Mouse (Mus musculus): Measurements from ENCODE around the gene Il22ra1.
"Not testable (repeated sequence)": the region's sequence is repeated elsewhere in the genome, so short reads cannot be mapped to it uniquely, and the experiment has no call there.

Il22ra1 gene

DNA sequence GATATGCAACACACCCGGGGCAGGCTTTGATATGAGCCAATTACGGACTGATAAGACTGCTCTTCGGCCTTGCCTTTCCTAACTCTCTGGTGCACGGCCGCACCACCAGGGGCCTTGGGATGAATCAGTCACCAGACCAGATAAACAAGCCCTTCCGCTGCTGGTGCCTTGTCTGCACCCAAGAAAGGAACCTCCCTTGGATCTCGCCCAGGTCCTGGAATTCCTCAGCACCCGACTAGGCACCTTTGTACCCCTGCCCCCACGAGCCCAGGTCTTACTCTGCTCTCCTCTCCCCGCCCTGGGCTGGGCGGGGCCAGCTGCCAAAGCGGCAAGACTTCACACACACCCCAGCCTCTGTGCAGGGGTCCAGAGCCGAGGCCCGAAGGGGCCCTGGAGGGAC is at the start of gene Il22ra1:
TSS of gene Il22ra1 (plus strand) at position 356 of the 400 bp plus-strand sequence.
- DNase-seq (ENCODE audit: low spot score) = no peak

GRCm38 (mm10) chr4:135679316-135679715 is 48.7 kb upstream of the Il22ra1 start:
- no peak for DNase-seq (ENCODE audit: low spot score)

GRCm38 (mm10) chr4:135681789-135682188 is 46.2 kb upstream of the Il22ra1 start:
- DNase-seq (ENCODE audit: low spot score) = no peak

GRCm38 (mm10) chr4:135683553-135683952 is 44.4 kb upstream of the Il22ra1 start:
- peak; percentile 65 for DNase-seq (ENCODE audit: low spot score)

GRCm38 (mm10) chr4:135684731-135685130 is 43.2 kb upstream of the Il22ra1 start:
- DNase-seq (ENCODE audit: low spot score) = peak; percentile 74

DNA sequence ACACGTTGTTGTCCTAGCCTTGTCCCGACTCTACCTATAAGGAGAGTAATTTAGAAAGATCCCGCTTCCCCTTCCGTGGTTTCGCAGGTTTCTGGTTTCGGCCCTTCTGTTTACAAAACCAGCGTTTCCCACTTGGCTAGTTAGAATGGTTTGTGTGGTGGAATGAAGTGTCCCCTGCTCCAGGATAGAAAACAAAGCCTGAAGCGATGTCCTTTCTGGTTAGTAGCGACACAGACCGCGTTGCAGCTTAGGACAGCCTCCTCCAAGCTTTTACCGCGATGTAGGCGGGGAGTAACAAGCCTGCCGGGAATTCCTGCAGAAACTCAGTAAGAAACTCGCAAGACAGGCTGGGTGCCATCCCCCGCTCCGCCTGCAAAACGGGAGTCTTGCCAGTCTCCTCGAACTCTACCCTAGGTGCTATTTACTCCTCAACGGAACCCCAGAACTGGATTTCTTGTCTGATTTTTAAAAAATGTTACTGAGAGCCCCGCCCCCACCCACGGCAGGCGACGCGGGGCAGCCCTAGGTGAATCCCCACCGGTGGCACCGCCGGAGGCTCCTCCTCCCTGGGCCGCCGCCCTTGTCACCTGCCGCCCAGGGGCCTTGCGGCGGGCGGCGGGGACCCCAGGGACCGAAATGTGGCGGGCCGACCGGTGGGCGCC is 41.9 kb upstream of the Il22ra1 start, which contains the start of gene Ifnlr1:
TSS of gene Ifnlr1 (plus strand) at position 382 of the 662 bp plus-strand sequence.
- DNase-seq (ENCODE audit: low spot score) = peak; percentile 57

- DNase-seq (ENCODE audit: low spot score) = peak; percentile 24
These were observed 41.4 kb upstream of the Il22ra1 start for GRCm38 (mm10) chr4:135686568-135686953.

GRCm38 (mm10) chr4:135689797-135690196 is 38.2 kb upstream of the Il22ra1 start:
- DNase-seq (ENCODE audit: low spot score) = no peak

GRCm38 (mm10) chr4:135690241-135690640 is 37.7 kb upstream of the Il22ra1 start:
- no peak for DNase-seq (ENCODE audit: low spot score)

DNA sequence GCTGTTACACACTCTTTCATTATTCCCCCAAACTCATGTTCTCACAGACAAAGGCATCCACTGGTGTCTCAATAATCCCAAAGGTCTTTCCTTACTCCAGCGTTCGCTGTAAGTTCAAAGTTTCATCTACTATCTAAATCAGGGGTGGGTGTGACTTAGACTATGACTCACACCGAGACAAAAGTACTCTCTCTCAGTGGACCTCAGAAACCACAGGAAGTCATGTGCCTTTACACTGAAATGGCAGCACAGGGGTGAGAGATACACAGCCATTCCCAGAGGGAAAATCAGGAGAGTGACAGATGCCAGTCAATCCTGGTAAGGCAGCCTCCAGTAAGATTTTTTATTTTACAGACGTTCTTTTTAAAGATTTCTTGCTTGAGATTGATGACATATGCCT is 35.1 kb upstream of the Il22ra1 start:
- no peak for DNase-seq (ENCODE audit: low spot score)

GRCm38 (mm10) chr4:135698498-135698897 is 29.5 kb upstream of the Il22ra1 start:
- DNase-seq (ENCODE audit: low spot score) = no peak

DNA sequence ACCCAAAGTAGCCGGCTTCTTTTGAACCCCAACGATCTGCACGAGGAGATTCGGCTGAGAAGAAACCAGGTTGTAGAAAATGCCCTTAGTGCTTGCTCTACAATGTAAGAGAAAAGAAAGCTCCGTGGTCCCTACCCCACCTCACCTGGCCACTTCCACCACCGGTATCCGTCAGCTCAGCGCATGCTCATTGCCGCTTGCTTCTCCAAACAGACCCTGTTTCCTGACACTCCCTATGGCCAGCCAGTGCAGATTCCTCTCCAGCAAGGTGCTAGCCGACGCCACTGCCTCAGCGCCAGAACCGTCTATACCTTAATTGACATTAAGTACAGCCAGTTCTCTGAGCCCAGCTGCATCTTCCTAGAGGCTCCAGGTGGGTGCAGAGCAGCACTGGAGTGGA is 24.5 kb upstream of the Il22ra1 start:
- DNase-seq (ENCODE audit: low spot score) = no peak

DNA sequence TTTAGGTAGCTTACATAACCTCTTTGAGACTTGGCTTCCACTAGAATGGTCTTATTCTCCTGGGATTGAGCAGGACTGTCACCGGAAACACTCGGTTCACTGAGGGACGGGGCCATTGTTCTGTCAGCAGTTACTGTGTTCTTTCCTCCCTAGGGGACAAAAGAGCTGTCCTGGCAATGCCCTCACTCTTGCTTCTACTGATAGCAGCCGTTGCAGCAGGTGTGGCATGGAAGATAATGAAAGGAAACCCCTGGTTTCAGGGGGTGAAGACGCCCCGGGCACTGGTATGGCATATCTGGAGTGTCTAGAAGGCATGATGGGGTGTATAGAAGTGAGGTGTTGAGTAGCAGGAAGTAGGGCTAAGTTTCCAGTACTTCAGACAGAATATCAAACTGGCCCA is 24.0 kb upstream of the Il22ra1 start:
- DNase-seq (ENCODE audit: low spot score) = peak; percentile 33

- no peak for DNase-seq (ENCODE audit: low spot score)
These were observed 21.9 kb upstream of the Il22ra1 start for GRCm38 (mm10) chr4:135706045-135706444.

DNA sequence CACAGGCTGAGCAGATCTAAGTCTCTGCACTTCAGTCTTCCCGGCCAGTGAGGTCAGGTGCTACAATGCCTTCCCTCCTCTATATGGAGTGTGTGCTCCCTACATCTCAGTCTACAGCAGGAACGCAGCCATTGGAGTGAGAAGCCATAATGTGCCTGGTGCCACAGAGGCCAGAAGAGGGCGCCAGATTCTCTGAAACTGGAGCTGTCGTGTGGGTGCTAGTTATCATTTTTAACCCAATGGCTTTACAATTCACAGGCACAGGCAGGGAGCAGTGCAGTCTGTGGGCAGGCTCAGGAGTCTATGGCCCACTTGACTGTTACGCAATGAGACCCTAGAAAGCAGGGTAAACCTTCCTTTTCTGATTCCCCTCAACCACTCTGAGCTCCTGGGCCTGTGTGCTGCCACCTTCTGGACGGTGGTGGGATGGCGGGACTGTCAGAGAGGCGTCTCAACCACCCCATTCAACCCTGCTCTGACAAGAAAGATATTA is 18.9 kb upstream of the Il22ra1 start:
- DNase-seq (ENCODE audit: low spot score) = peak; percentile 83

DNA sequence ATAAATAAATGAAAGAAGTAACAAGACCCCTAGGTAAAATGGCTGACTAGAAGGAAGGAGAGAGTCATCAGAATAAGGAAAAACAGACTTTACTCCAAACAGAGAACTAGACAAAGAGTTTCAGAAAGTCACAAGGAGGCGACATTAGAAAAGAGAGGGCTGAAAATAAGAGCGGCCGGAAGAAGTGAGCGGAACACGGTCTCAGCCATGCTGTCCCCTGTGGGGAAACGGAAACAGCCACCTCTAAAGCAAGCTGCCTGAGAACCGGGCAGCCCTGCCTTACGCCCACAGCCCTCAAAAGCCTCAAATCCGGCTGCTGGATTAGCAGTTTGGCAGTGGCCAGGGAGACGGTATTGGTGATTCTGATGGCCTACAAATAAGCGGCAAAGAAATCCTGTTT is 18.4 kb upstream of the Il22ra1 start:
- no peak for DNase-seq (ENCODE audit: low spot score)

DNA sequence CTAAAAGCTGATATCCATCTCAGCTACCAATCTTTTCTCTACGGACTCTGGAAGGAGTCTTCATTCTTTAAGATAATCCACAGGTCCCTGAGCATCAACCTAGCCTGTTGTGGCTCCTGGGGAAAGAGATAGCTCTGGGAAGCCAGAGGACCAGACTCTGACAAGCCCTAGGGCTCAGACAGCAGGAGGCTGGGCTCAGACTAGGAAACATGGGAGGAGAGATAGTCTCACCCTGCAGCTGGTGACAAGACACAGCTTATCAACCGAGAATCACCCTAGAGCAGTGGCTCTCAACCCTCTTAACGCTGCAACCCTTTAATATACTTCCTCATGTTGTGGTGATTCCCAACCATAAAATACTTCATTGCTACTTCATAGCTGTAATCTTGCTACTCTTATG is 17.6 kb upstream of the Il22ra1 start:
- no peak for DNase-seq (ENCODE audit: low spot score)

GRCm38 (mm10) chr4:135714776-135715175 is 13.2 kb upstream of the Il22ra1 start:
- no peak for DNase-seq (ENCODE audit: low spot score)

DNA sequence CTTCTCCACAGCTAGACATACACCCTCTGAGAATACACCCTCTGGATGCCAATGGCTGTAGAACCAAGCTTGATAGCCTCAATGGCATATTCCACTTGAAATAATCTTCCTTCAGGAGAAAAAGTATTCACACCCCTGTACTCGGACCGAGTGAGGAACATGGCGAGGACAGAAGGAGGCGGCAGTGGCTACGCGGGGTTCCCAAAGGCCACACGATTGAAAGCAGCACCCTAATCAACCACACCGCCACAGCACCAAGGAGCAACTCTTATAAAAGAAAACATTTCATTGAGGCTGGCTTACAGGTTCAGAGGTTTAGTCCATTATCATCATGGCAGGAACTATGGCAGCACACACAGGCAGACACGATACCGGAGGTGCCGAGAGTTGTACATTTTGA is 11.5 kb upstream of the Il22ra1 start:
- not testable (repeated sequence) for DNase-seq (ENCODE audit: low spot score)

- DNase-seq (ENCODE audit: low spot score) = no peak
These were observed 5.3 kb upstream of the Il22ra1 start for GRCm38 (mm10) chr4:135722540-135723290.

DNA sequence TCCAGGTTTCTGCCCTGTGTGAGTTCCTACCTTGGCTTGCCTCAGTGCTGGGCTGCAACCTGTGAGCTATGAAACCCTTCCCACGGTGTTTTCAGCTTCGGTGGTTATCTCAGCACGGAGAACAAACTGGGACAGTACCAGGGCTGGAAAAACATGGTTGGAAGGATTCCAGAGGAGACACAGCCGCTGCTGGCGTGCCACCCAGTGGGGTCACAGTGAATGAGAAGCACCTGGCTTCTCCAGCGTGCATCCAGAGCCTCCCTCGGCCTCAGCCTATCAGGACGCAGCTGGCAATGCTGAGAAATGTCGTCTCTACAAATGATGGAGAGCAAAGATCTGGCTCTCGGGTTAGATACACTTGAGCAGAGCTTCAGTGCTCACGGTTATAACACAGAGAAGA is 1.6 kb upstream of the Il22ra1 start:
- DNase-seq (ENCODE audit: low spot score) = no peak

GRCm38 (mm10) chr4:135730204-135730603 is 2.2 kb downstream of the Il22ra1 start:
- DNase-seq (ENCODE audit: low spot score) = no peak

- no peak for DNase-seq (ENCODE audit: low spot score)
These were observed 3.0 kb downstream of the Il22ra1 start for GRCm38 (mm10) chr4:135730951-135731350.

Measured in retina, embryonic 14.5 days (tissue).